Mouse (Mus musculus): Measurements from ENCODE around the gene Nrip2. TPM values are rescaled to one million over a fixed set of nuclear protein-coding genes. Genes with fewer than 3 reads are reported as not detected.
A peak's percentile ranks its signal among the peaks of the same experiment; 100 is the strongest.

Nrip2 gene
- polyA plus RNA-seq, 1 experiment from 2014 or later: 5.3 TPM

- 95% methylated on average over 2 of the region's 2 CpGs for WGBS
- H3K36me3 ChIP-seq (ENCODE audit: control insufficient read depth, insufficient read depth, low read length): peaks cover 36% of the 10 kb centered on the region
Measured at GRCm38 (mm10) chr6:128429300-128429699, 30.2 kb downstream of the Nrip2 start.

DNA sequence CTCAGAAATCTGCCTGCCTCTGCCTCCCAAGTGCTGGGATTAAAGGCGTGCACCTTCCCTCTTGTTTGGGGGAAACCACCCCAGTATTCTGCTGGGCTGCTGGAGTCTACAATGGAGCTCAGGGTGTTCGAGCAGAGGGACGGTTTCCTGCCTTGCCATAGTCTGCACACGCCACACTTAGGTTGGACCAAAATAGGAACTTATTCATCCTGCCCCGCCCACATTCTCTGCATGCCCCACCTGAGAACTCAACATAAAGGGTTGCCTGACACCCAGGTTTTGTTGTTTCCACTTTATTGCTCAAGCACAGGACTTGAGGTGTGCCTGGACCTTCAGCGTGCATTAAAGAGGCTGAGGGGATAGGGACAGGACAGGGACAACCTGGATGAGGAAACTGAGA is 30.7 kb downstream of the Nrip2 start:
- 0 out of 2 replicates have a peak, but pooled peaks have one; percentile 26 for ATAC-seq
- H3K27me3 ChIP-seq (replicated peaks; ENCODE audit: control insufficient read depth, insufficient read depth, low read length): no peaks in the 10 kb centered on the region
- H3K36me3 ChIP-seq (ENCODE audit: control insufficient read depth, insufficient read depth, low read length): peaks cover 40% of the 10 kb centered on the region

More at GRCm38 (mm10) chr6:128429300-128429699, 30.2 kb downstream of the Nrip2 start:
- no peak for ATAC-seq
- Histone ChIP-seq H3K4me3 (ENCODE audit: low read length) (no peak overlapping the region), H3K9me3 (ENCODE audit: control insufficient read depth, low read length) (no peaks in the 10 kb centered on the region), H3K27me3 (replicated peaks; ENCODE audit: control insufficient read depth, insufficient read depth, low read length) (no peaks in the 10 kb centered on the region), H3K9ac (ENCODE audit: low read depth, low read length) (no peak overlapping the region), H3K4me1 (ENCODE audit: control insufficient read depth, insufficient read depth, low read length) (0 out of 2 replicates have a peak, but pooled peaks cover 2% of the 10 kb centered on the region), H3K4me2 (ENCODE audit: low read depth, low read length) (no peak overlapping the region), H3K27ac (ENCODE audit: low read length) (no peak overlapping the region)

DNA sequence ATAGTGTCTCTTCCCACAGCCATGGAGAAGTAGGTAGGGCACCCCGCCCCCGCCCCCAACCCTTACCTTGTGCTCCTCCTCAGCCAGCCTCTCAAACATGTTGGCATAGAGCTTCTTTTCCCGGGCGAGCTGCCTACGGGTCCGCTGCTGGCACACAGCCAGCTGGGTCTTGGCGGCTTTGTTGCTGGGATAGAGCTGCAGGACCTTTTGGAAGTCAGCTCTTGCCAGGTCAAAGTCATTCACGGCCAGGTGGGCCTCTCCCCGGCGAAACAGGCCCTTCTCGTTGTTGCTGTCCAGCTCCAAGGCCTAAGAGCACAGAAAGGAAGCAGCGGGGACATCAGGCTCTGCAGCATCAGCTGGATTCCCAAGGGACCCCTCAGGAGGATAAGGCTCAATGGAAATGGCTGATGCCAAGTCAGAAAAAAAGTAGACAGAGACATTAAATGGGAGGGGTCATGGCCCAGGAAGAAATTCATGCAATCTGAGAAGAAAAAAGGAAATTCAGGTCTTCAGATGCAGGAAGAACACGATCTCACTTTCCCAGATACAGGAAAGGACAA is 33.3 kb downstream of the Nrip2 start:
- H3K4me3 ChIP-seq (ENCODE audit: low read length): no peak overlapping the region
- ATAC-seq: no peak
- H3K27ac ChIP-seq (ENCODE audit: low read length): no peak overlapping the region
- H3K9ac ChIP-seq (ENCODE audit: low read depth, low read length): no peak overlapping the region
- H3K9me3 ChIP-seq (ENCODE audit: control insufficient read depth, low read length): no peaks in the 10 kb centered on the region
- H3K36me3 ChIP-seq (ENCODE audit: control insufficient read depth, insufficient read depth, low read length): peaks cover 52% of the 10 kb centered on the region
- WGBS: 85% methylated on average over 13 of the region's 13 CpGs
- H3K4me1 ChIP-seq (ENCODE audit: control insufficient read depth, insufficient read depth, low read length): peaks cover 10% of the 10 kb centered on the region
- no peaks in the 10 kb centered on the region for H3K27me3 ChIP-seq (replicated peaks; ENCODE audit: control insufficient read depth, insufficient read depth, low read length)
- no peak overlapping the region for H3K4me2 ChIP-seq (ENCODE audit: low read depth, low read length)

More for the DNA sequence above, 30.7 kb downstream of the Nrip2 start:
- Histone ChIP-seq H3K4me1 (ENCODE audit: control insufficient read depth, insufficient read depth, low read length) (0 out of 2 replicates have a peak, but pooled peaks cover 2% of the 10 kb centered on the region), H3K9me3 (ENCODE audit: control insufficient read depth, low read length) (no peaks in the 10 kb centered on the region), H3K9ac (ENCODE audit: low read depth, low read length) (no peak overlapping the region), H3K27ac (ENCODE audit: low read length) (no peak overlapping the region), H3K4me3 (ENCODE audit: low read length) (no peak overlapping the region), H3K4me2 (ENCODE audit: low read depth, low read length) (no peak overlapping the region)
- WGBS: 80% methylated on average over 6 of the region's 6 CpGs

DNA sequence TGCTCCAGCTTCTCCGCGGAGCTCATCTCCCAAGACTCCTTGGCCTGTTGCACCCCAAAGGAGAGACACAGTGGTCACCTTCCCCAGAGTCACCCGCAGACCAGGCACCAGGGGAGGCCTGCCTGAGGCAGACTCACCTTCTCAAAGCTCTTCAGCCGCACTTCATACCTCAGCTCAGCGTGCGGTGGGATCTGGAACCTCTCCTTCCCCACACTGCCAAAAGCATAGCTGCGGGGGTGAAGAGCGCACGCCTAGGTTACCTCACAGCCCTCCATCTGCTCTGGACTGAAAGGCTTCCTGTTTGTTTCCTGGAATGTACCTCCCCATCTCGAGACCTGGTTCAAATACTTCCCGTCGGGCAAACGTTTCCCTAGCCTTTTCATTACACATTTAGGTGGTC is 34.5 kb downstream of the Nrip2 start:
- Histone ChIP-seq H3K9me3 (ENCODE audit: control insufficient read depth, low read length) (no peaks in the 10 kb centered on the region), H3K36me3 (ENCODE audit: control insufficient read depth, insufficient read depth, low read length) (peaks cover 52% of the 10 kb centered on the region), H3K4me2 (ENCODE audit: low read depth, low read length) (no peak overlapping the region), H3K4me1 (ENCODE audit: control insufficient read depth, insufficient read depth, low read length) (peaks cover 10% of the 10 kb centered on the region), H3K9ac (ENCODE audit: low read depth, low read length) (no peak overlapping the region), H3K4me3 (ENCODE audit: low read length) (no peak overlapping the region), H3K27ac (ENCODE audit: low read length) (no peak overlapping the region), H3K27me3 (replicated peaks; ENCODE audit: control insufficient read depth, insufficient read depth, low read length) (no peaks in the 10 kb centered on the region)
- no peak for ATAC-seq
- WGBS: 96% methylated on average over 13 of the region's 13 CpGs

GRCm38 (mm10) chr6:128435474-128435873 is 36.4 kb downstream of the Nrip2 start:
- 77% methylated on average over 5 of the region's 5 CpGs for WGBS
- H3K4me3 ChIP-seq (ENCODE audit: low read length): no peak overlapping the region
- ATAC-seq: no peak
- H3K27ac ChIP-seq (ENCODE audit: low read length): no peak overlapping the region
- no peaks in the 10 kb centered on the region for H3K27me3 ChIP-seq (replicated peaks; ENCODE audit: control insufficient read depth, insufficient read depth, low read length)
- peaks cover 17% of the 10 kb centered on the region for H3K4me1 ChIP-seq (ENCODE audit: control insufficient read depth, insufficient read depth, low read length)
- H3K9me3 ChIP-seq (ENCODE audit: control insufficient read depth, low read length): no peaks in the 10 kb centered on the region
- H3K4me2 ChIP-seq (ENCODE audit: low read depth, low read length): no peak overlapping the region
- H3K9ac ChIP-seq (ENCODE audit: low read depth, low read length): no peak overlapping the region
- H3K36me3 ChIP-seq (ENCODE audit: control insufficient read depth, insufficient read depth, low read length): peaks cover 45% of the 10 kb centered on the region

- Histone ChIP-seq H3K9me3 (ENCODE audit: control insufficient read depth, low read length) (no peaks in the 10 kb centered on the region), H3K27ac (ENCODE audit: low read length) (no peak overlapping the region), H3K36me3 (ENCODE audit: control insufficient read depth, insufficient read depth, low read length) (peaks cover 39% of the 10 kb centered on the region), H3K27me3 (replicated peaks; ENCODE audit: control insufficient read depth, insufficient read depth, low read length) (no peaks in the 10 kb centered on the region), H3K9ac (ENCODE audit: low read depth, low read length) (peak overlapping the region; percentile 99), H3K4me3 (ENCODE audit: low read length) (peak overlapping the region; percentile 99), H3K4me2 (ENCODE audit: low read depth, low read length) (peak overlapping the region; percentile 69), H3K4me1 (ENCODE audit: control insufficient read depth, insufficient read depth, low read length) (peaks cover 17% of the 10 kb centered on the region)
- no peak for ATAC-seq
- 69% methylated on average over 8 of the region's 8 CpGs for WGBS
Measured at GRCm38 (mm10) chr6:128436356-128437005, 37.4 kb downstream of the Nrip2 start.

DNA sequence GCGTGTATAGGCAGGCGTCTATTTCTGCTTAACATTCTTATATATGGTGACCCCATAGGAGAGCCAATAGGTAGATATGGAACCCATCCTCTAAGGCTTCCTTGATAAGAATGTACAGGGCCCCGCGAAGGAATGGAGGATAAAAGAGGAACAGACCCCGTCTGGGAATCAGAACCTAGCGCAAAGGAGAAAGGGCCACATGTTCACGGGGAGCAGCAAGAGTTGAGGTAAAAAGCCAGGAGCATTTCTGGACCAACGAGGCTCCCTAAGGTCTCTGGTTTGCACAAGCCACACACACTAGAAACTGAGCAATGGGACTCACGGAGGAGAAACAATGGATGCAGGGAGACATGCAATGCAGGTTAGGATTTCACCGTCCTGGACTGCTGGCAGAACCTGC is 38.2 kb downstream of the Nrip2 start:
- Histone ChIP-seq H3K4me2 (ENCODE audit: low read depth, low read length) (peak overlapping the region; percentile 69), H3K27me3 (replicated peaks; ENCODE audit: control insufficient read depth, insufficient read depth, low read length) (no peaks in the 10 kb centered on the region), H3K27ac (ENCODE audit: low read length) (peak overlapping the region; percentile 99), H3K4me1 (ENCODE audit: control insufficient read depth, insufficient read depth, low read length) (peaks cover 17% of the 10 kb centered on the region), H3K9ac (ENCODE audit: low read depth, low read length) (peak overlapping the region; percentile 99), H3K9me3 (ENCODE audit: control insufficient read depth, low read length) (no peaks in the 10 kb centered on the region), H3K4me3 (ENCODE audit: low read length) (peak overlapping the region; percentile 99), H3K36me3 (ENCODE audit: control insufficient read depth, insufficient read depth, low read length) (peaks cover 31% of the 10 kb centered on the region)
- no peak for ATAC-seq
- 2% methylated on average over 10 of the region's 10 CpGs for WGBS

- WGBS: 0% methylated on average over 52 of the region's 52 CpGs
- Histone ChIP-seq H3K27me3 (replicated peaks; ENCODE audit: control insufficient read depth, insufficient read depth, low read length) (no peaks in the 10 kb centered on the region), H3K9me3 (ENCODE audit: control insufficient read depth, low read length) (no peaks in the 10 kb centered on the region), H3K27ac (ENCODE audit: low read length) (peak overlapping the region; percentile 99), H3K4me2 (ENCODE audit: low read depth, low read length) (peak overlapping the region; percentile 69), H3K36me3 (ENCODE audit: control insufficient read depth, insufficient read depth, low read length) (peaks cover 26% of the 10 kb centered on the region), H3K4me1 (ENCODE audit: control insufficient read depth, insufficient read depth, low read length) (peaks cover 17% of the 10 kb centered on the region), H3K4me3 (ENCODE audit: low read length) (peak overlapping the region; percentile 99), H3K9ac (ENCODE audit: low read depth, low read length) (peak overlapping the region; percentile 99)
- peak; percentile 91 for ATAC-seq
Measured at GRCm38 (mm10) chr6:128437731-128438316, 38.7 kb downstream of the Nrip2 start.

DNA sequence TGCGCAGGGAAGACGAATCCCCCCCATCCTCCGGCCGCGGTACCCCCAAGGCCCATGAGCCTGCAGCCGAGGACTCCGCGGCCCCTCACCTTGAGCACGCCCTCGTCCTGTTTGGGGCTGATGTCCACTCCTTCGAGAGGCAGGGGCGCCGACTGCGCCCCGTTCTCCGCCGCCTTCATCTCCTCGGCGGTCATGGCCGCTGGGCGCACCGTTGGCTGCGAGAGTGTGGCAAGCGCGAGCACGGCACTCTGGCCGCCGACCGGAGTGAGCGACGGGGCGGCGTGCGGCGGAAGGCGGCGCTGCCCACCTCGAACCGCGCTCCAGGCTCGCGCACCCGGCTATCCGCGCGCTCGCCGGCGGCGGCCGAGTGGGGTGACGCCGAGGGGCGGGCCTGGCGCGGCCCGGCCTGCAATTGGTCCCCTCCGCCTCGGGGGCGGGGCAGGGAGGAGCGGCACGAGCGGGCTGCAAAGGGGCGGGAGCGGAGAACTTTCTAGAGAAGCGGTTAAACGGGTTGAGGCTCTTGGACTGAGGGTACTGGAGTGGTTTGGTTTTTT is 39.3 kb downstream of the Nrip2 start, which contains the start of gene Fkbp4:
Gene Fkbp4, minus strand, starts transcription at position 361 of the 554 bp plus-strand sequence.
- H3K36me3 ChIP-seq (ENCODE audit: control insufficient read depth, insufficient read depth, low read length): peaks cover 20% of the 10 kb centered on the region
- peak; percentile 93 for ATAC-seq
- no peaks in the 10 kb centered on the region for H3K27me3 ChIP-seq (replicated peaks; ENCODE audit: control insufficient read depth, insufficient read depth, low read length)
- no peaks in the 10 kb centered on the region for H3K9me3 ChIP-seq (ENCODE audit: control insufficient read depth, low read length)
- H3K4me3 ChIP-seq (ENCODE audit: low read length): peak within 1 kb of the TSS; percentile 99
- WGBS: under 1% methylated on average over 67 of the region's 67 CpGs
- peak within 1 kb of the TSS; percentile 99 for H3K9ac ChIP-seq (ENCODE audit: low read depth, low read length)
- peak within 1 kb of the TSS; percentile 79 for H3K4me2 ChIP-seq (ENCODE audit: low read depth, low read length)
- peak within 1 kb of the TSS; percentile 99 for H3K27ac ChIP-seq (ENCODE audit: low read length)
- peaks cover 17% of the 10 kb centered on the region for H3K4me1 ChIP-seq (ENCODE audit: control insufficient read depth, insufficient read depth, low read length)
